Mouse (Mus musculus) hindbrain, embryonic 16.5 days (tissue): ENCODE data around the gene Vps50. TPM values are rescaled to one million over a fixed set of nuclear protein-coding genes. Genes with fewer than 3 reads are reported as not detected.

ENCODE experiments used
- ATAC-seq: fragments of 200-750 bp; cut with Nextera tagmentation; 2 replicates; pipeline ENCODE4 v1.8.0; 2017; ENCODE audit warnings: moderate TSS enrichment, moderate library complexity
- H3K27ac ChIP-seq: fragments of 300-500 bp; sonication (generic); 2 replicates; pipeline ENCODE4 v1.5.1; 2014; ENCODE audit warnings: low read depth, mild to moderate bottlenecking, control low read depth, low read length, moderate library complexity
- H3K27me3 ChIP-seq: fragments of 300-500 bp; sonication (generic); replicated peaks from 2 replicates; pipeline ENCODE4 v1.6.1; 2014; ENCODE audit warnings: low read length; ENCODE audit not compliant: control insufficient read depth, insufficient read depth
- H3K36me3 ChIP-seq: fragments of 300-500 bp; sonication (generic); 2 replicates; pipeline ENCODE4 v1.6.1; 2014; ENCODE audit warnings: mild to moderate bottlenecking, low read length, moderate library complexity, mixed read lengths; ENCODE audit not compliant: control insufficient read depth, insufficient read depth
- H3K4me1 ChIP-seq: fragments of 300-500 bp; sonication (generic); 2 replicates; pipeline ENCODE4 v1.6.1; 2014; ENCODE audit warnings: low read depth, low read length; ENCODE audit not compliant: control insufficient read depth, insufficient read depth
- H3K4me2 ChIP-seq: fragments of 300-500 bp; sonication (generic); 2 replicates; pipeline ENCODE4 v1.6.1; 2014; ENCODE audit warnings: mild to moderate bottlenecking, low read length, control low read depth, moderate library complexity
- H3K4me3 ChIP-seq: fragments of 300-500 bp; sonication (generic); 2 replicates; pipeline ENCODE4 v1.5.1; 2014; ENCODE audit warnings: mild to moderate bottlenecking, low read length, control low read depth, moderate library complexity
- H3K9ac ChIP-seq: fragments of 300-500 bp; sonication (generic); 2 replicates; pipeline ENCODE4 v1.6.1; 2014; ENCODE audit warnings: low read depth, mild to moderate bottlenecking, control low read depth, low read length, moderate library complexity
- H3K9me3 ChIP-seq: fragments of 300-500 bp; sonication (generic); 2 replicates; pipeline ENCODE4 v1.6.1; 2014; ENCODE audit warnings: mild to moderate bottlenecking, low read length, moderate library complexity; ENCODE audit not compliant: control insufficient read depth
- WGBS: fragments of 180-500 bp; shearing (Covaris S2); extraction: QIAGEN DNeasy Blood & Tissue Kit; methylation state at CpG from one replicate; pipeline ENCODE4 v1.1.7; 2014; 5-methylcytosine and 5-hydroxymethylcytosine counted together
- polyA plus RNA-seq: library from polyadenylated mRNA; unstranded; fragments of >200 nt; fragmentation: Nextera tagmentation; extraction: Ambion mirVana; gene quantifications from 2 replicates; pipeline ENCODE4 v1.2.1, GENCODE M21; 2015

Vps50 gene
- polyA plus RNA-seq, 1 experiment from 2014 or later: 52.4 TPM

GRCm38 (mm10) chr6:3511116-3511515, 12.9 kb downstream of the Vps50 start:
- Histone ChIP-seq H3K4me3 (no peak overlapping the region), H3K9me3 (no peaks in the 10 kb centered on the region)
- 0 out of 2 replicates have a peak, but pooled peaks have one; percentile 25 for ATAC-seq

GRCm38 (mm10) chr6:3511612-3512011, 13.4 kb downstream of the Vps50 start:
- H3K4me3 ChIP-seq: no peak overlapping the region; the same call in 1 of the 2 replicates

More at GRCm38 (mm10) chr6:3511116-3511515, 12.9 kb downstream of the Vps50 start:
- WGBS: 47% methylated on average over 10 of the region's 10 CpGs
- Histone ChIP-seq H3K27me3 (no peaks in the 10 kb centered on the region), H3K36me3 (no peaks in the 10 kb centered on the region), H3K9ac (peak overlapping the region; percentile 58; the same call in 1 of the 2 replicates), H3K27ac (peak overlapping the region; percentile 77), H3K4me2 (peak overlapping the region; percentile 48), H3K4me1 (peaks cover 13% of the 10 kb centered on the region)

GRCm38 (mm10) chr6:3512611-3513010, 14.4 kb downstream of the Vps50 start:
- WGBS: 16% methylated on average over 3 of the region's 3 CpGs

More at GRCm38 (mm10) chr6:3511612-3512011, 13.4 kb downstream of the Vps50 start:
- H3K9ac ChIP-seq: peak overlapping the region; percentile 58
- peak overlapping the region; percentile 77 for H3K27ac ChIP-seq
- H3K4me2 ChIP-seq: peak overlapping the region; percentile 48
- H3K9me3 ChIP-seq: no peaks in the 10 kb centered on the region
- no peaks in the 10 kb centered on the region for H3K27me3 ChIP-seq
- no peaks in the 10 kb centered on the region for H3K36me3 ChIP-seq
- H3K4me1 ChIP-seq: peaks cover 13% of the 10 kb centered on the region
- 23% methylated on average over 11 of the region's 11 CpGs for WGBS
- ATAC-seq: peak; percentile 63

GRCm38 (mm10) chr6:3528198-3528597, 30.0 kb downstream of the Vps50 start:
- Histone ChIP-seq H3K36me3 (no peaks in the 10 kb centered on the region), H3K27ac (no peak overlapping the region), H3K4me1 (no peaks in the 10 kb centered on the region), H3K27me3 (no peaks in the 10 kb centered on the region), H3K4me2 (no peak overlapping the region), H3K9me3 (no peaks in the 10 kb centered on the region), H3K9ac (no peak overlapping the region), H3K4me3 (no peak overlapping the region)
- 95% methylated on average over 4 of the region's 4 CpGs for WGBS
- no peak for ATAC-seq

More at GRCm38 (mm10) chr6:3512611-3513010, 14.4 kb downstream of the Vps50 start:
- no peak overlapping the region for H3K4me2 ChIP-seq
- H3K9ac ChIP-seq: 0 out of 2 replicates have a peak overlapping the region, but pooled peaks have one; percentile 31
- H3K36me3 ChIP-seq: no peaks in the 10 kb centered on the region
- H3K4me3 ChIP-seq: no peak overlapping the region
- peaks cover 13% of the 10 kb centered on the region for H3K4me1 ChIP-seq
- H3K27ac ChIP-seq: peak overlapping the region; percentile 57
- H3K27me3 ChIP-seq: no peaks in the 10 kb centered on the region
- no peaks in the 10 kb centered on the region for H3K9me3 ChIP-seq
- ATAC-seq: peak; percentile 88

GRCm38 (mm10) chr6:3531445-3531844, 33.3 kb downstream of the Vps50 start:
- Histone ChIP-seq H3K9ac (no peak overlapping the region), H3K4me2 (no peak overlapping the region), H3K4me3 (no peak overlapping the region), H3K27ac (no peak overlapping the region), H3K27me3 (no peaks in the 10 kb centered on the region), H3K4me1 (no peaks in the 10 kb centered on the region), H3K36me3 (no peaks in the 10 kb centered on the region; the same call in 1 of the 2 replicates), H3K9me3 (no peaks in the 10 kb centered on the region)
- ATAC-seq: 0 out of 2 replicates have a peak, but pooled peaks have one; percentile 34
- 24% methylated on average over 5 of the region's 5 CpGs for whole genome bisulfite sequencing

- H3K27me3 ChIP-seq: no peaks in the 10 kb centered on the region
- 80% methylated on average over 1 of the region's 1 CpGs for WGBS
- no peaks in the 10 kb centered on the region for H3K4me1 ChIP-seq
- H3K4me2 ChIP-seq: no peak overlapping the region
- H3K9ac ChIP-seq: no peak overlapping the region
- peaks cover 2% of the 10 kb centered on the region; the same call in 1 of the 2 replicates for H3K36me3 ChIP-seq
- no peak for ATAC-seq
- no peak overlapping the region for H3K4me3 ChIP-seq
- H3K9me3 ChIP-seq: no peaks in the 10 kb centered on the region
- H3K27ac ChIP-seq: no peak overlapping the region
Measured at GRCm38 (mm10) chr6:3536048-3536447, 37.9 kb downstream of the Vps50 start.

- Histone ChIP-seq H3K27ac (no peak overlapping the region), H3K4me3 (no peak overlapping the region), H3K9ac (no peak overlapping the region), H3K4me1 (no peaks in the 10 kb centered on the region), H3K36me3 (peaks cover 2% of the 10 kb centered on the region; the same call in 1 of the 2 replicates), H3K27me3 (no peaks in the 10 kb centered on the region), H3K4me2 (no peak overlapping the region), H3K9me3 (no peaks in the 10 kb centered on the region)
- ATAC-seq: peak; percentile 84; the same call in 1 of the 2 replicates
- 68% methylated on average over 2 of the region's 2 CpGs for WGBS
Measured at GRCm38 (mm10) chr6:3539470-3539869, 41.3 kb downstream of the Vps50 start.

- peaks cover 3% of the 10 kb centered on the region for H3K36me3 ChIP-seq
- 90% methylated on average over 4 of the region's 4 CpGs for WGBS
- no peak overlapping the region for H3K27ac ChIP-seq
- H3K27me3 ChIP-seq: no peaks in the 10 kb centered on the region
- H3K4me1 ChIP-seq: no peaks in the 10 kb centered on the region
- no peaks in the 10 kb centered on the region for H3K9me3 ChIP-seq
- ATAC-seq: no peak
- no peak overlapping the region for H3K9ac ChIP-seq
- H3K4me3 ChIP-seq: no peak overlapping the region
- H3K4me2 ChIP-seq: no peak overlapping the region
Measured at GRCm38 (mm10) chr6:3543862-3544261, 45.7 kb downstream of the Vps50 start.

- 39% methylated on average over 1 of the region's 1 CpGs for WGBS
- H3K27me3 ChIP-seq: no peaks in the 10 kb centered on the region
- ATAC-seq: no peak
- H3K9me3 ChIP-seq: no peaks in the 10 kb centered on the region
- H3K4me1 ChIP-seq: no peaks in the 10 kb centered on the region
- H3K36me3 ChIP-seq: peaks cover 5% of the 10 kb centered on the region
- H3K27ac ChIP-seq: no peak overlapping the region
- no peak overlapping the region for H3K4me3 ChIP-seq
- H3K4me2 ChIP-seq: no peak overlapping the region
- no peak overlapping the region for H3K9ac ChIP-seq
Measured at GRCm38 (mm10) chr6:3544970-3545369, 46.8 kb downstream of the Vps50 start.
